Mouse (Mus musculus) lung, postnatal 0 days (tissue): ENCODE data around the gene Lgals12.

ENCODE experiments used
- CTCF ChIP-seq: IDR thresholded peaks from 2 replicates; pipeline ENCODE4 v1.5.1; 2016; ENCODE audit warnings: antibody characterized with exemption, mild to moderate bottlenecking
- EP300 ChIP-seq: IDR thresholded peaks from 2 replicates; pipeline ENCODE4 v1.6.1; 2016; ENCODE audit warnings: antibody characterized with exemption, mild to moderate bottlenecking, control low read depth

DNA sequence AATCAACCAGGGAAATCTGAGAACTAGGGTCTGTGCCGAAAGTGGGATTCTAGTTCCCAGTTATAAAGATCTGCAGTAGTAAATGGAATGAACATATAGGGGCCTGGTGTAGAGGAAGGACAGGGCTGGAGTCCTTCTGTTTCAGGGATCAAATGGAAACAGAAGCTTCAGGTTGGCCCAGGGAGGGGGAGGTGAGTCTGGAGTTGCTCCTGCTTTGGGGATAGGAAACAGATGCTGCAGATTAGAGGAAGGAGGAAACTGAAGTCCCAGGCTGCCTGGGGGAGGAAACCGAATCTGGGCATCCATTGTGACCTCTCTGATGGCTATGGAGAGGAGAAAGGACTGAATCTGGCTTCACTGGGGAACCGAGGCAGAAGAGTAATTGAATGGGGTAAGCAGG is 38.6 kb downstream of the Lgals12 start:
- TF ChIP-seq EP300 (no peak), CTCF (no peak)
